Mouse (Mus musculus) olfactory bulb, adult 2 months (tissue): ENCODE results near the gene Nudc. TPM values are rescaled to one million over a fixed set of nuclear protein-coding genes. Genes with fewer than 3 reads are reported as not detected.

ENCODE experiments used
- H3K27ac ChIP-seq: fragments of 200-500 bp; 2 replicates; pipeline ENCODE4 v1.5.1; 2012; ENCODE audit warnings: low read depth, low read length; ENCODE audit not compliant: insufficient read depth
- H3K4me1 ChIP-seq: fragments of 200-500 bp; 2 replicates; pipeline ENCODE4 v1.6.1; 2012; ENCODE audit warnings: low read length; ENCODE audit not compliant: control insufficient read depth, insufficient read depth
- H3K4me3 ChIP-seq: fragments of 200-500 bp; 2 replicates; pipeline ENCODE4 v1.5.1; 2012; ENCODE audit warnings: mild to moderate bottlenecking, low read depth, low read length, moderate library complexity; ENCODE audit not compliant: insufficient read depth
- CTCF ChIP-seq: fragments of 200-500 bp; IDR thresholded peaks from 2 replicates; pipeline ENCODE4 v1.5.1; 2012; ENCODE audit warnings: low read depth, mild to moderate bottlenecking, low read length, moderate library complexity; ENCODE audit not compliant: insufficient read depth
- POLR2A ChIP-seq: fragments of 200-500 bp; IDR thresholded peaks from 2 replicates; pipeline ENCODE4 v1.6.1; 2012; ENCODE audit warnings: mild to moderate bottlenecking, low read depth, low read length, moderate library complexity; ENCODE audit not compliant: insufficient read depth
- WGBS: fragments of 180-500 bp; shearing (Covaris S2); methylation state at CpG from one replicate; pipeline ENCODE4 v1.1.7; 2018; 5-methylcytosine and 5-hydroxymethylcytosine counted together
- polyA plus RNA-seq: library from polyadenylated mRNA; stranded (reverse); fragments of >200 nt; gene quantifications from 2 replicates; pipeline ENCODE4 v1.2.4, GENCODE M21; 2012; ENCODE audit warnings: low replicate concordance; ENCODE audit not compliant: missing spikeins, insufficient read depth, insufficient read length

Gene Nudc
- polyA plus RNA-seq, 1 experiment = not detected

DNA sequence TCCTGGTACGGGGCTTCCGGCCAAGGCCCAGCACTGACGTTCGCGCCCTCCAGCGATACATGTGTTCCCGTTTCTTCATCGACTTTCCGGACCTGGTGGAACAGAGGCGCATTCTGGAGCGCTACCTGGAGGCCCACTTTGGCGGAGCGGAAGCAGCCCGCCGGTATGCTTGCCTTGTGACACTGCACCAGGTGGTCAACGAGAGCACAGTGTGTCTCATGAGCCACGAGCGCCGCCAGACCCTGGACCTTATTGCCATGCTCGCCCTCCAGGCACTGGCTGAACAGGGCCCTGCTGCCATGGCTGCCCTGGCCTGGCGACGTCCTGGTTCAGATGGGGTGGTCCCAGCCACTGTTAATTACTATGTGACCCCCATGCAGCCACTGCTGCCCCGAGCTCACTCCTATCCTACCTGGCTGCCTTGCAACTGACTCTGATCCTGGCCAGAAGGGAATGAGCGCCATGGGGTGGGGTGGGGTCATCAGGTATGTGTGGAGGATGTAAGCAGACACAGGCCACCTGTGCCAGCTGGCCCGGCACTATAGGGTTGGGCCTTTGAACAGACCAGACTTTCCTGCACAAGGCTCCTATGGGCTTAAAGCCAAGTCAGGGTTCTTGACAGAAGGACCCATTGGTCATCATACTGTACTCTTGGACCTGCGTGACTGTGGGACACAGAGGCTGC is 59.0 kb downstream of the Nudc start:
- H3K4me3 ChIP-seq = no peak overlapping the region
- no peak overlapping the region for H3K27ac ChIP-seq
- TF ChIP-seq CTCF = no peak
- H3K4me1 ChIP-seq = peaks cover 8% of the 10 kb centered on the region
- 94% methylated on average over 26 of the region's 26 CpGs for WGBS

- H3K27ac ChIP-seq = no peak overlapping the region
- TF ChIP-seq POLR2A (no peak), CTCF (no peak)
- H3K4me1 ChIP-seq = peaks cover 8% of the 10 kb centered on the region
- 91% methylated on average over 28 of the region's 28 CpGs for WGBS
- H3K4me3 ChIP-seq = no peak overlapping the region
Measured at GRCm38 (mm10) chr4:133485691-133486425, 59.9 kb downstream of the Nudc start.

DNA sequence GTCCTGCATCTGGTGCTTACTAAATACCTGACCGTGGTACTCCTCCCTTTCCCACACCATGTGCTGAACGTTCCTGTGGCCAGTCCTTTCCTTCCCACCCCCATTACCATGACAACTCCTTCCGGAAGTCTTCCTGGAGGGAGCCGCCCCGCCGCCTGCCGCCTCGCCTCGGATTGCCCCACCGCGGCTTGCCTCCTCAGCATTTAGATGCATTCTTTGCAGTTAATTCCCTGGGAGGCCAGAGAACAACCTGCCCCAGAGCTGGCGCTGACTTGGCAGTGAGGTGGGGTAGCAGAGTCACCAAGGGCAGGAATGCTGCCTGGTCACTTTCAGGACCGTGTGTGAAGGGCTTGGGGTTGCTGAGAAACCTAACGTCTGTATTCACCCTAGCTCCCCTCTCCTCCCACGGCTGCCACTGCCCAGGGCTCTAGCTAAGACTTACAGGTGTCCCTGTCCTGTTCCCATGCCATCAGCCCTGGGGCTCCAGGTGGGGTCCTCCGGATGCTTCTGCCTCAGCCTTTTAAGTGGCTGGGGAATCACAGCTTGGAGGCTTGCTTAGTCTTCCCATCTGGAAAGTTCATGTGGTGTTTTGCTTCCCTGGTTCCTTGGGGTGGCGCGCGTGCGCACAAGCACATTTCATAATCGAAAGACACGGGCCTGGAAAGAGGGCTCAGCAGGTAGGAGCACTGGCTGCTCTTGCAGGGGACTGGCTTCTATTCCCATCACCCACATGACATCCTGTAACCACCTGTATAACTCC is 61.4 kb downstream of the Nudc start:
- H3K4me1 ChIP-seq = peaks cover 16% of the 10 kb centered on the region
- WGBS = 15% methylated on average over 22 of the region's 22 CpGs
- TF ChIP-seq CTCF = no peak
- no peak overlapping the region for H3K27ac ChIP-seq
- no peak overlapping the region for H3K4me3 ChIP-seq

Other genes with a start within 250 kb of the Nudc start
- 113 TPM in 1 of 2 replicates, not detected in the other for gene Wdtc1, start 192.5 kb downstream of the Nudc start, polyA plus RNA-seq
- not detected in 2 replicates for gene Slc9a1, start 176.3 kb downstream of the Nudc start, polyA plus RNA-seq
- not detected in 2 replicates for gene Tent5b, start 65.9 kb downstream of the Nudc start, polyA plus RNA-seq
- not detected in 2 replicates for gene Trnp1, start 47.4 kb downstream of the Nudc start, polyA plus RNA-seq
- not detected in 2 replicates for gene Kdf1, start 27.0 kb downstream of the Nudc start, polyA plus RNA-seq
- not detected in 2 replicates for gene Nr0b2, start 7.4 kb upstream of the Nudc start, polyA plus RNA-seq
- not detected in 2 replicates for gene Gpatch3, start 28.7 kb upstream of the Nudc start, polyA plus RNA-seq
- not detected in 2 replicates for gene Gpn2, start 38.4 kb upstream of the Nudc start, polyA plus RNA-seq
- not detected in 2 replicates for gene Sfn, start 56.2 kb upstream of the Nudc start, polyA plus RNA-seq
- not detected in 2 replicates for gene Zdhhc18, start 104.2 kb upstream of the Nudc start, polyA plus RNA-seq
- not detected in 2 replicates for gene Pigv, start 126.7 kb upstream of the Nudc start, polyA plus RNA-seq
- gene Arid1a, start 210.8 kb upstream of the Nudc start, polyA plus RNA-seq = 655 TPM in 1 of 2 replicates, not detected in the other